Mouse (Mus musculus) Patski (cell line): ENCODE results near the gene Slc36a3. TPM values are rescaled to one million over a fixed set of nuclear protein-coding genes. Genes with fewer than 3 reads are reported as not detected.

Experiments used
- ATAC-seq: fragments of 100-300 bp; one replicate; pipeline ENCODE4 v1.8.0; 2021
- CTCF ChIA-PET: fragments of 350-600 bp; sonication (Branson Sonifier 250); formaldehyde crosslinking; loops from one replicate; lab custom pipeline; 2022; ENCODE audit warnings: inconsistent platforms; lab: Charles Lee
- POLR2A ChIA-PET: fragments of 350-600 bp; sonication (Branson Sonifier 250); formaldehyde crosslinking; loops from one replicate; lab custom pipeline; 2022; ENCODE audit warnings: antibody characterized with exemption, inconsistent platforms; lab: Charles Lee
- DNase-seq: peaks from one replicate; pipeline ENCODE4 v3.0.0-alpha.2; 2011; ENCODE audit warnings: low read depth, low spot score
- H3K27me3 ChIP-seq: fragments of 371-371 bp; one replicate; pipeline ENCODE4 v1.5.1; 2021
- CTCF ChIP-seq: fragments of 100-300 bp; IDR thresholded peaks from one replicate; pipeline ENCODE4 v1.5.1; 2021
- in situ Hi-C: fragments of 300-500 bp; cut with MboI; formaldehyde crosslinking; loops from 3 replicates; pipeline ENCODE4 v1.11.1; 2018; ENCODE audit warnings: low pct_unique_long_range_greater_than_20kb, mixed read lengths
- polyA plus RNA-seq: library from polyadenylated mRNA; unstranded; gene quantifications from one replicate; pipeline ENCODE4 v1.2.3, GENCODE M21; 2021

Slc36a3 gene
- polyA plus RNA-seq, 1 experiment from 2014 or later: not detected

DNA sequence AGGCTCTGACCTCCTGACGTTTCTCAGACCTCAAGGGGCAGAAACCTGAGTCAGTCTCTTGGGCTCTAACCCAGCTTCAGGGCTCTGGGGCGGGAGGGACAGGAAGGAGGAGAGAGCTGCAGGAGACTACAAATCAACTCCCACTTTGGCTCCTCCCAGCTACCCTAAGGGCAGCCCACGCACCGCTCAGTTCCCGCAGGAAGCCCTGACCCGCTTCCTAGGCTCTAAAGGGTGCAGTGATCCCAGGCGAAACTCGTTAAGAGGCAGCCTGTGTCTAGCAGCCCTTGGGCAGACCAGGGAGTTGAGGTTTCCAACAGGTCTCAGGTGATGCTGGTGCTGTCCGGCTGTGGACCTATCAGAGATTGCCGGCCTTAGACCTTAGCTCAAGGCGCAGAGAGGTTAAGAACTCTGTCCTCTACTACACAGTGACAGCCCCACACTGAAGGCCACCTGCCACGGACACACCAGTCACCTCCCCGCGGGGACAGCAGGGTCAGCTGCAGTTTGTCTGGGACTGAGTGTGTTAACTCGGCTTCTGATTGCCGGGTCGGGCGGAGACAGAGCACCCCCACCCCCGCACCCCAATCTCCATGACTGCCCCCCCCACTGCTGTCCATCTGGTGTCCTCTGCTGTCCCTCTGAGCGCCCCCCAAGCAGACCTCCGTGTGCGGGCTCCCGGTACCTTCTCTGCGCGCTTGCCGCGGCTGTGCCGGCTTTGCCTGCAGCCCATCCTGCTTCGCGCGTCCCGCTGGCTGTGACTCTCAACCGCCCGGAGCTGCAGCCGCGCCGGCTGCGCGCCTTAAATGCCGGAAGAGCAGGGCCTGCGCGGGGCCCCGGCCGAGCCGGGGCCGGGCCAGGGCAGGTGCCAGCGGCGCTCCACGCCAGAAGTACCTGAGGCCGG, 73.9 kb downstream of the Slc36a3 start, which contains the start of gene Ccdc69:
Ccdc69 (minus strand) TSS at position 801 of the 901 bp plus-strand sequence.
- ATAC-seq (no peak), DNase-seq (no peak)
- POLR2A ChIA-PET: no interaction called here
- H3K27me3 ChIP-seq: no peaks in the 10 kb centered on the region
- TF ChIP-seq CTCF: no peak
- CTCF ChIA-PET: interaction anchor here (0.9 to 3.0 kb wide), 4 partner anchors 9 to 81 kb away, joined by 3 to 15 read pairs (median 4); no protein-coding TSS in a partner anchor
- in situ Hi-C loops: no loop called here

DNA sequence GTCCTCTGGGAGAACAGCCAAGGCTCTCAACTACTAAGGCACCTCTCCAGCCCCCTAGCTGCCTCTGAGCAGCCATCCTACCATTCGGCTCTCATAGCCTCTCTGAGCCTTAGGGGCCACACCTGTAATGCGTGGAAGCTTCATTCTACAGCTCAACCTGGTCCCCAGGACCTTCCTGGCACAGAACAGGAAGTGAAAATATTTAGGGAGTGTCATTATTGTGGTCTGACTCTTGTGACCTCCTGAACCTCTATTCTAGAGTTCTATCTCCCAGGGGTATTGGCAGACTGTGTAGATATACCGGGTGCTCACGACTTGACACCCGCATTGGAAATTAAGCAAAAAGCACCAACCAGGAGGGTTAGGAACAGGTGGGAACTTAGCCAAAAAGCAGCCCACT, 75.3 kb downstream of the Slc36a3 start:
- ATAC-seq: no peak
- H3K27me3 ChIP-seq: no peaks in the 10 kb centered on the region
- in situ Hi-C loops: no loop called here
- no peak for DNase-seq
- CTCF ChIA-PET: interaction anchor here (0.9 to 3.4 kb wide), 3 partner anchors 10 to 82 kb away, joined by 4 to 20 read pairs (median 15); no protein-coding TSS in a partner anchor
- POLR2A ChIA-PET: no interaction called here
- no peak for TF ChIP-seq CTCF

DNA sequence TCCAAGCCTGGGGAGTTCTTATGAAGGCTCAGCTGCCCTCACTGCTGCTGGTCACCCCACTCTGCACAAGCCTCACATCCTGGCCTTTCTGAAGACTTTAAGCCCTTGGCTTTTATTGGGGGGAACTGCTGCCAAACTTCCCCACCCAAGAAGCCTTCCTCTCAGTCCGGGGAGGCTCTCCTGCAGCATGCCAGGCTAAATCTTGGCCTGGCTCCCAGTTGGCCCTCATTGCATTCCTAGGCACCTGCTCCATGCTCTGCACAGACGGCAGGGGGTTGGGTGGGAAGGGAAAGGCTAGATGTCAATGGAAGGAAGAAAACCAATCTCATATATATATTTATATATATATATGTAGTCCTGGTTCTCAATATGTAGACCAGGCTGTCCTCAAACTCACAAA, 75.9 kb downstream of the Slc36a3 start:
- no peak for DNase-seq
- POLR2A ChIA-PET: no interaction called here
- no peaks in the 10 kb centered on the region for H3K27me3 ChIP-seq

More for the DNA sequence above, 75.9 kb downstream of the Slc36a3 start:
- ATAC-seq: peak; percentile 47
- CTCF ChIA-PET: interaction anchor here (3.4 kb wide), 1 partner anchor 11 kb away, joined by 20 read pairs; no protein-coding TSS in a partner anchor
- in situ Hi-C loops: no loop called here
- TF ChIP-seq CTCF: no peak

Other genes starting within 250 kb of the Slc36a3 start
- 1,215 TPM for gene Gpx3, start 249.3 kb downstream of the Slc36a3 start, polyA plus RNA-seq
- gene Tnip1, start 188.8 kb downstream of the Slc36a3 start, polyA plus RNA-seq: 53.2 TPM
- gene Anxa6, start 118.3 kb downstream of the Slc36a3 start, polyA plus RNA-seq: 333 TPM
- gene Ccdc69, start 73.6 kb downstream of the Slc36a3 start, polyA plus RNA-seq: not detected
- 51.9 TPM for gene Gm2a, start 53.6 kb downstream of the Slc36a3 start, polyA plus RNA-seq
- gene Slc36a2, start 33.4 kb upstream of the Slc36a3 start, polyA plus RNA-seq: 0.12 TPM
- 17.5 TPM for gene Slc36a1, start 52.6 kb upstream of the Slc36a3 start, polyA plus RNA-seq
- 4.2 TPM for gene Fat2, start 184.9 kb upstream of the Slc36a3 start, polyA plus RNA-seq